Mouse (Mus musculus) liver, embryonic 14.5 days (tissue): ENCODE data around the gene Sfn. TPM values are rescaled to one million over a fixed set of nuclear protein-coding genes. Genes with fewer than 3 reads are reported as not detected.

Source experiments
- ATAC-seq: fragments of 200-750 bp; cut with Nextera tagmentation; 2 replicates; pipeline ENCODE4 v1.8.0; 2017; ENCODE audit warnings: moderate number of reproducible peaks, mild to moderate bottlenecking, moderate library complexity; ENCODE audit not compliant: insufficient read depth
- DNase-seq, 3 experiments: peaks; one replicate each; pipeline ENCODE4 v3.0.0-alpha.2; 2012 to 2013; ENCODE audit warnings: low read depth in 3 of 3, low spot score in 3 of 3
- H3K27ac ChIP-seq: fragments of 300-500 bp; sonication (generic); 2 replicates; pipeline ENCODE4 v1.5.1; 2014; ENCODE audit warnings: moderate library complexity, mild to moderate bottlenecking, control low read depth, inconsistent platforms
- H3K27me3 ChIP-seq: fragments of 300-500 bp; sonication (generic); 2 replicates; pipeline ENCODE4 v1.6.1; 2014; ENCODE audit warnings: mild to moderate bottlenecking, low read length, moderate library complexity; ENCODE audit not compliant: control insufficient read depth, insufficient read depth
- H3K36me3 ChIP-seq: fragments of 300-500 bp; sonication (generic); replicated peaks from 2 replicates; pipeline ENCODE4 v1.6.1; 2014; ENCODE audit warnings: low read depth; ENCODE audit not compliant: control insufficient read depth, insufficient read depth
- H3K4me1 ChIP-seq, 2 experiments: fragments of 200-500 bp in 1 of 2; fragments of 300-500 bp in 1 of 2; sonication (generic) in 1 of 2; replicated peaks; 2 replicates each; pipeline ENCODE4 v1.6.1; 2012 to 2014; ENCODE audit warnings: antibody characterized with exemption in 1 of 2, inconsistent platforms in 1 of 2, low read length in 1 of 2; ENCODE audit not compliant: control insufficient read depth in 2 of 2, insufficient read depth in 2 of 2
- H3K4me2 ChIP-seq: fragments of 300-500 bp; sonication (generic); 2 replicates; pipeline ENCODE4 v1.6.1; 2014; ENCODE audit warnings: low read depth, mild to moderate bottlenecking, control low read depth, moderate library complexity
- H3K4me3 ChIP-seq, 2 experiments: fragments of 200-500 bp in 1 of 2; fragments of 300-500 bp in 1 of 2; sonication (generic) in 1 of 2; 2 replicates each; pipeline ENCODE4 v1.5.1; 2012 to 2014; ENCODE audit warnings: low read depth in 2 of 2, low read length in 2 of 2, mild to moderate bottlenecking in 2 of 2, control low read depth in 1 of 2, inconsistent platforms in 1 of 2, moderate library complexity in 1 of 2; ENCODE audit not compliant: insufficient read depth in 1 of 2
- H3K9ac ChIP-seq: fragments of 300-500 bp; sonication (generic); replicated peaks from 2 replicates; pipeline ENCODE4 v1.6.1; 2014; ENCODE audit warnings: mild to moderate bottlenecking, control low read depth, moderate library complexity
- H3K9me3 ChIP-seq: fragments of 300-500 bp; sonication (generic); 2 replicates; pipeline ENCODE4 v1.6.1; 2016; ENCODE audit warnings: low read length, mixed read lengths; ENCODE audit not compliant: control insufficient read depth
- CTCF ChIP-seq: IDR thresholded peaks from 2 replicates; pipeline ENCODE4 v1.5.1; 2016; ENCODE audit warnings: antibody characterized with exemption, low read depth, control low read depth
- EP300 ChIP-seq: IDR thresholded peaks from 2 replicates; pipeline ENCODE4 v1.6.1; 2016; ENCODE audit warnings: antibody characterized with exemption, low read depth
- WGBS: fragments of 180-500 bp; shearing (Covaris S2); extraction: QIAGEN DNeasy Blood & Tissue Kit; methylation state at CpG from one replicate; pipeline ENCODE4 v1.1.7; 2014; ENCODE audit not compliant: insufficient replicate concordance; 5-methylcytosine and 5-hydroxymethylcytosine counted together
- polyA plus RNA-seq, 2 experiments: library from polyadenylated mRNA; depleted of rRNA in 1 of 2; stranded (reverse) in 1 of 2; unstranded in 1 of 2; fragments of >200 nt; fragmentation: Nextera tagmentation in 1 of 2; extraction: Ambion mirVana in 1 of 2; gene quantifications; 2 replicates each; pipeline versions ENCODE4 v1.2.1 to v1.2.3; 2012 to 2014

Gene Sfn
- polyA plus RNA-seq, 2 experiments, result 0.10 to 0.52 TPM

DNA sequence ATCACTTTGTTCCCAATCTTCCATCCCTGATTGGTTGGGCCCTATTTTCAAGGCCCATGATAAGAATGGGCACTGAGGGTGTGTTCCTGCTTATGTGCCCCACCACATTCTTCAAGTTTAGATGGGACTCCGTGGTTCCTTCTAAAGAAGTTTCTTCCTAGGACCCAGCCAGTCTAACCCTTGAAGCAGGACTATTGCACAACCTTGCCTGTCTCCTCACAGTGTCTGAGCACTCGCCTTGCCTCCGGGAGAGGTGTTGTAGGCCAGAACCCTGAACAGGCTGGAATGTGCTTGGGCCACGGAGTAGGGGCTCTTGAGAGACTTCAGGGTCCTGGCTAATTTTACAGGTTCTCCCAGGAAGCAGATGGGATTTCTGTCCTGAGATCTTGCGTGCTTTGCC, 1.1 kb upstream of the Sfn start:
- WGBS, result 72% methylated on average over 5 of the region's 5 CpGs
- Histone ChIP-seq H3K27me3 (peaks cover 30% of the 10 kb centered on the region), H3K4me1 (peaks cover 9 to 10% of the 10 kb centered on the region in 2 experiments), H3K9ac (no peak overlapping the region), H3K4me2 (no peak overlapping the region), H3K36me3 (no peaks in the 10 kb centered on the region), H3K9me3 (no peaks in the 10 kb centered on the region), H3K4me3 (no peak overlapping the region), H3K27ac (no peak overlapping the region)
- TF ChIP-seq CTCF, result no peak
- no peak for TF ChIP-seq EP300
- DNase-seq, result no peak
- no peak for ATAC-seq

DNA sequence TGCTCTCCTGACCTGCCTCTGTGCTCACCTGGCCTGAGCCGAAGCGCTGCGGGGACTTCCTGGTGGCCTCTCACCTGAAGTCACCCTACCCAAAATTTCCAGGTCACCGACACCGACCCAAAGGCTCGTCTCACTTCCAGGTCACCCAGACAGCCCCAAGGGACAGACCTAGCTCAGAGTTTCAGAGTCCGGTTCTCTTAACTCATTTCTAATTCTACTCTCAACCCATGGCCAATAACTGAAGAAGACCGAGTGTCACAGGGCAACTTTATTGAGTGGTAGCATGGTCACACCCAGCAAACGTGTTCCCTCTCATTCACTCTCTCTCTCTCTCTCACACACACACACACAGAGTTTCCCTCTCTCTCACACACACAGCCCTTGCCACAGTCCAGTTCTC, 1.7 kb downstream of the Sfn start:
- 11% methylated on average over 9 of the region's 9 CpGs for WGBS
- no peak overlapping the region for H3K27ac ChIP-seq
- H3K4me1 ChIP-seq, result peaks cover 9 to 10% of the 10 kb centered on the region in 2 experiments
- no peak overlapping the region for H3K9ac ChIP-seq
- peaks cover 30% of the 10 kb centered on the region for H3K27me3 ChIP-seq
- no peaks in the 10 kb centered on the region for H3K36me3 ChIP-seq
- peak overlapping the region in 1 of 2 experiments; percentile 54; a peak in 2 of 4 replicates for H3K4me3 ChIP-seq
- H3K9me3 ChIP-seq, result no peaks in the 10 kb centered on the region
- no peak for DNase-seq
- TF ChIP-seq CTCF (no peak), EP300 (no peak)
- no peak for ATAC-seq
- H3K4me2 ChIP-seq, result peak overlapping the region; percentile 74

DNA sequence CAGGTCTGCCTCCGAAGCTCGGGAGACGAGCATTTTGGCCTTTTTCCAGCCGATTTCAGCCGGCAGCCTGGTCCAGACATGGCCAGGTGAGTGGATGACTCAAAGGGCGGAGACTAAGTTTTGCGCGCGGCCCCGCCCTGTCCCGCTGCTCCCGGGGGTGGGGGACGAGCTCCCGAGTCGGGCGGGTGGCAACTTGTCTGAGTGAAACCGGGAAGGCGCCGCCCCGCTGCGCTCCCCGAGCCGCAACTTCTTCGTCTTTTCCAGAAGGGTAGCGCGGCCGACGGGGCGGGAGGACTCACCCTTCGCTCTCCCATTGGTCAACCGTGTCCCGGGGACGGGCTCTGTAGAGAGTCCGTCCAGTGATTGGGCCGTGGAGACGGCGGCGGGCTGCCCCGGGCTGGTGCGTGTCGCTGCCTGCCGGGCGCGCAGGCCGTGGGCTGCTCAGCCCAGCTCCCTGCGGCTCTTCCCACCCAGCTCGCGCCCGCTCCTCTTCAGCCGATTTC, 2.3 kb downstream of the Sfn start:
- TF ChIP-seq EP300 (no peak), CTCF (no peak)
- peaks cover 30% of the 10 kb centered on the region for H3K27me3 ChIP-seq

DNA sequence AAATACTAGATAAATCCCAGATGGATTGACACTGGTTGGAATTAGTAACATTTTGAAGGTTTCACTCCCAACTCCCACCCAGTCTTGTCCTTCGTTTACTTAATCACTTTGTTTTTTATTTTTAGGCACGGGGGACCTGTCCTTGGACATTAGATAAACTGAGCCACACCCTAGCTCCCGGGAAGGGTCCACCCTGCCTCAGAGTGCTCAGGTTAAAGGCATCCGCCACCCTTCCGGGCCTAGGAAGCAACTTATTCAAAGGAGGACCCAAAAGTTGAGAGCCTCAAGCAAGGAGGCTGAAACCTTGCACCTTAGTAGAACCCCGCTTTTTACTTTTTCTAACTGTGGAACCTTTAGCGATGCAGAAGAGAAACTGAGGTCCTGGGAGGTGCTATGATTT, 2.9 kb downstream of the Sfn start:
- H3K36me3 ChIP-seq, result no peaks in the 10 kb centered on the region
- H3K27ac ChIP-seq, result no peak overlapping the region
- no peaks in the 10 kb centered on the region for H3K9me3 ChIP-seq
- peak overlapping the region; percentile 74 for H3K4me2 ChIP-seq
- TF ChIP-seq EP300 (no peak), CTCF (no peak)
- no peak; the same call in 1 of the 2 replicates for ATAC-seq
- H3K4me3 ChIP-seq, result peak overlapping the region; percentile 33 to 54
- no peak for DNase-seq
- WGBS, result 8% methylated on average over 7 of the region's 7 CpGs
- H3K9ac ChIP-seq, result peak overlapping the region; percentile 18; the same call in 1 of the 2 replicates
- peaks cover 30% of the 10 kb centered on the region for H3K27me3 ChIP-seq
- peaks cover 10 to 11% of the 10 kb centered on the region in 2 experiments for H3K4me1 ChIP-seq

More for the DNA sequence above, 2.3 kb downstream of the Sfn start:
- H3K9ac ChIP-seq, result peak overlapping the region; percentile 18; the same call in 1 of the 2 replicates
- no peaks in the 10 kb centered on the region for H3K36me3 ChIP-seq
- no peak overlapping the region for H3K27ac ChIP-seq
- ATAC-seq (peak; percentile 97), DNase-seq (peak; percentile 69 to 83 (median 71))
- peak overlapping the region; percentile 33 to 54 for H3K4me3 ChIP-seq
- peaks cover 10 to 11% of the 10 kb centered on the region in 2 experiments for H3K4me1 ChIP-seq
- H3K4me2 ChIP-seq, result peak overlapping the region; percentile 74
- no peaks in the 10 kb centered on the region for H3K9me3 ChIP-seq
- WGBS, result under 1% methylated on average over 48 of the region's 50 CpGs

DNA sequence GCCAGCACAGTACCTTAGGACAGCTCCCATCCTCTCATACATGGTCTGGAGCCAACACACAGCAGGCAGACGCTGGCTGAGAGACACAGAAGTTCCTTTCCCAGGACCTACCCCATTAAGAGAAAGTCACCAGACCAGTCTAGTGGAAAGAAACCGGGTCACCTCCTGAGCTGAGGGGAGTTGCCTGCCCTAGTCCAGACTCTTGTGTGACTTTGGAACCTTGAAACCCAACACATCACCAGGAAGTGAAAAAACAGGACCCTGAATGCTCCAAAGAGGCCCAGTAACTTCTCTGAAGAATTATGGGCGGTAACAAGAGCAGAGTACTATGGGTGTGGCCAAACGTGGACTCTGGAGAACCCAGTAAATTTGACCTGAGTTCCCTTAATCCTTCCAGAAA, 3.4 kb downstream of the Sfn start:
- TF ChIP-seq EP300, result no peak
- TF ChIP-seq CTCF, result no peak
- no peak for DNase-seq

More for the DNA sequence above, 3.4 kb downstream of the Sfn start:
- Histone ChIP-seq H3K4me3 (no peak overlapping the region), H3K27me3 (peaks cover 30% of the 10 kb centered on the region), H3K4me2 (peak overlapping the region; percentile 74), H3K4me1 (peaks cover 10 to 11% of the 10 kb centered on the region in 2 experiments), H3K9ac (no peak overlapping the region), H3K36me3 (no peaks in the 10 kb centered on the region), H3K27ac (no peak overlapping the region), H3K9me3 (no peaks in the 10 kb centered on the region)
- 31% methylated on average over 4 of the region's 4 CpGs for WGBS
- no peak for ATAC-seq
